Mouse (Mus musculus): Measurements from ENCODE around the gene CN725425.

The CN725425 gene

DNA sequence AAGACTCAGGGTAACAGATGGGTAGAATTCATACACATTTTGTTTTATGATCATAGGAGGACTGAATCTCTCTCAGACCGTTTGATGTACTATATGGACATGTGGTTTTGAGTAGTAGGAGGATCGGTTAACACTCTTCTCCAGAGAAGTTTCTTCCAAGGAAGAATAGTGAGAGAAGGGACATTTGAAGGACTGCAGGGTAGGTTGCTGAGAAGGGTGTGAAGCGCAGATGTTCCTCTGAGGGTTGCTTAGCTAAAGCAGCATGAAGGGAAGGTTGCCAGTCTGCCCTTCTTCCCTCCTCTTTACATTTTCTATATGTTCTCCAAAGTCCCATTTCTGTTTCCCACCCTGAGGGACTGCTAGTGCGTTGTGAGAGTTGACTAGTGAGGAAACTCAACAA, 28.0 kb upstream of the CN725425 start:
- Histone ChIP-seq H3K27me3 (ENCODE audit: insufficient read depth, low read length) (no peaks in the 10 kb centered on the region), H3K36me3 (ENCODE audit: insufficient read depth, low read length) (no peaks in the 10 kb centered on the region), H3K4me1 (replicated peaks; ENCODE audit: low read depth, low read length) (no peaks in the 10 kb centered on the region), H3K9me3 (ENCODE audit: low read length) (no peaks in the 10 kb centered on the region), H3K4me3 (replicated peaks; ENCODE audit: low read length) (no peak overlapping the region)
- TF ChIP-seq CTCF (conservative IDR thresholded peaks at IDR 0.05; ENCODE audit: low read length) (no peak), NANOG (IDR thresholded peaks at IDR 0.05; ENCODE audit: borderline replicate concordance, low read length) (no peak)

- H3K27me3 ChIP-seq (ENCODE audit: insufficient read depth, low read length) = no peaks in the 10 kb centered on the region
- H3K36me3 ChIP-seq (ENCODE audit: insufficient read depth, low read length) = no peaks in the 10 kb centered on the region
- no peaks in the 10 kb centered on the region for H3K4me1 ChIP-seq (replicated peaks; ENCODE audit: low read depth, low read length)
- H3K9me3 ChIP-seq (ENCODE audit: low read length) = no peaks in the 10 kb centered on the region
- H3K4me3 ChIP-seq (replicated peaks; ENCODE audit: low read length) = no peak overlapping the region
- TF ChIP-seq NANOG (IDR thresholded peaks at IDR 0.05; ENCODE audit: borderline replicate concordance, low read length) = no peak
Observed at GRCm38 (mm10) chr15:91172193-91172592, 27.1 kb upstream of the CN725425 start.

DNA sequence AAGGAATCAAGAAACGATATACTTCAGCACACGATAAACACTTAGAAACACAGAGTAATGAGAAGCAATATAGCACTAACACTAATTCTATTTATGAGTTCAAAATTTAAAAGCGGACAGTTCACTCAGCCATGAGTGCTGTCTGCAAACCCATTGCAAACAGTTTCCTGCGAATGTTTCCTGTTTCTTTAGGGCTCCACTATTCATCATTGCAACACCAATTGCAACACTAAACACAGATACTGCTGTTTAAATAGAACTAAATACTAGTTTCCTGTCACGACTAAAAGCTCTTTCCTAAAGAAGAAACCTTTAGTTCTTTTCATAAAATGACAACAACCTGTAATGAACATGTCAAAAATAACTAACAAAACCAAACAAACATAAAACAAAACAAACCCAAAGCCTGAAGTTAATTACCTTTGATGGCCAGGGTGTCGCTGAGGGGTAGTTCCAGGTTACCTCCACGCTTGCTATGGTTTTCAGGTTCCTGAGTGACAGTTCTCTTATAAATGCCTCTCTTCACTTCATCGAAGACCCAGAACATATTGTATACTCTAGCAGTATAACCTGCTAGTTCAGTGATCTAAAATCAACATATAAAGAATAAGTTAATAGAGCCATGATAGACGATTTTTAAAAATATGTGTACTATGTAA, 20.5 kb upstream of the CN725425 start:
- H3K4me3 ChIP-seq (replicated peaks; ENCODE audit: low read length) = no peak overlapping the region
- no peak for TF ChIP-seq CTCF (conservative IDR thresholded peaks at IDR 0.05; ENCODE audit: low read length)
- no peak for TF ChIP-seq POU5F1 (IDR thresholded peaks at IDR 0.05; ENCODE audit: borderline replicate concordance, low read length)
- TF ChIP-seq NANOG (IDR thresholded peaks at IDR 0.05; ENCODE audit: borderline replicate concordance, low read length) = no peak
- H3K27me3 ChIP-seq (ENCODE audit: insufficient read depth, low read length) = no peaks in the 10 kb centered on the region
- no peaks in the 10 kb centered on the region for H3K36me3 ChIP-seq (ENCODE audit: insufficient read depth, low read length)
- no peaks in the 10 kb centered on the region for H3K4me1 ChIP-seq (replicated peaks; ENCODE audit: low read depth, low read length)
- no peaks in the 10 kb centered on the region for H3K9me3 ChIP-seq (ENCODE audit: low read length)

DNA sequence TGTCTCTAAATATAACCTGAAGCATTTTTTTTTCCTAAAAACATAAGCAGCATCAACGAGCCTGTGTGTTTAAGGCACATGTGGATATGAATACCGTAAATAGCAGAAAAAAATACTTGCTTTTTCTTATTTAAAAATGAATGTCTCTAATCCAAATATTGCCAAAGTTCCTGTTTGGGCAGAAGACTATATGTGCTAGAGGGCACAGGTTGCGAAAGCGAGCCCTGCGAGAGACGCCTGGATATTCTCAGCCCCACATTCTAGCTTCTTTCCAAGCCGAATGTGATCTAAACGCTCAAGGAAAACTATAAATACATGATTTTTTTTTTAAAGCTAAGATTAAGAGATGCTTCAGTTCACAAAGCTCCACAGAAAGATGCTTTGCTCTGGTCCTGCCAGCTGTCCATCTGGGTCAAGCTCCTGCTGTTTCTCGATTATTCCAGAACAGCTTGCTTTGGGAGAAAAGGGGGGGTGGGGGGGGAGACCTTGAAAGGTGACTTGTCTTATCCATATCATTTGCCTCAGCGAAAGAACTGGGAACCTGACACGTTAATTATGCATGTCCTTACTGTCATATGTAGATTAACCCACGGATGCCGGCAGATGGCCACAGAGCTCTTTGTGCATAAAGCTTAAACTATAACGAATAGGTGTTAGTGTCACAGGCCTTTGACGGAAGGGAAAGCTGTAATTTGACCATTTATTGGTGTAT, 19.2 kb upstream of the CN725425 start:
- TF ChIP-seq CTCF (conservative IDR thresholded peaks at IDR 0.05; ENCODE audit: low read length) (no peak), POU5F1 (IDR thresholded peaks at IDR 0.05; ENCODE audit: borderline replicate concordance, low read length) (no peak), NANOG (IDR thresholded peaks at IDR 0.05; ENCODE audit: borderline replicate concordance, low read length) (no peak)
- no peaks in the 10 kb centered on the region for H3K27me3 ChIP-seq (ENCODE audit: insufficient read depth, low read length)
- H3K9me3 ChIP-seq (ENCODE audit: low read length) = no peaks in the 10 kb centered on the region
- no peak overlapping the region for H3K4me3 ChIP-seq (replicated peaks; ENCODE audit: low read length)
- H3K36me3 ChIP-seq (ENCODE audit: insufficient read depth, low read length) = no peaks in the 10 kb centered on the region
- no peaks in the 10 kb centered on the region for H3K4me1 ChIP-seq (replicated peaks; ENCODE audit: low read depth, low read length)

DNA sequence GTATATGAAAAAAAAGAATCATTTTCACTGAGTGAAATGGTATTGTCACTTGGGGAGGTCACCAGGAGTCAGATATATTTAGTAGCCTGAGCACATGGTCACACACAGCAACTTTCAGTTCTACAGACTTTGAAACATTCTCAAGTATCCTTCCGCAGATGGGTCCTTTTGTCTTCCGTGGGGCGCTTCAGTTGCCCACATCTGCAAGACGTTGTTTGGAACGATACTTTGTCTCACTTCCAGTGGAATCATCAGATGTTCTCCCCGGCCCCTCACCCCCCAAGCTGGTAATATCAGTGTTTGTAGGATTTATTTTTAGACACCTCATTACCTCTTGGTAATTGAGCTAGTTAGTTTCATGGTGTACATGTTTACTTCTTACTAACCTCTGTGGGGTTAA, 12.9 kb upstream of the CN725425 start:
- Histone ChIP-seq H3K27me3 (ENCODE audit: insufficient read depth, low read length) (peaks cover 6% of the 10 kb centered on the region), H3K4me3 (replicated peaks; ENCODE audit: low read length) (no peak overlapping the region), H3K36me3 (ENCODE audit: insufficient read depth, low read length) (no peaks in the 10 kb centered on the region), H3K9me3 (ENCODE audit: low read length) (no peaks in the 10 kb centered on the region), H3K4me1 (replicated peaks; ENCODE audit: low read depth, low read length) (peaks cover 3% of the 10 kb centered on the region)
- TF ChIP-seq NANOG (IDR thresholded peaks at IDR 0.05; ENCODE audit: borderline replicate concordance, low read length) = no peak
- TF ChIP-seq CTCF (conservative IDR thresholded peaks at IDR 0.05; ENCODE audit: low read length) = no peak
- TF ChIP-seq POU5F1 (IDR thresholded peaks at IDR 0.05; ENCODE audit: borderline replicate concordance, low read length) = no peak

- Histone ChIP-seq H3K27me3 (ENCODE audit: insufficient read depth, low read length) (peaks cover 8% of the 10 kb centered on the region), H3K36me3 (ENCODE audit: insufficient read depth, low read length) (no peaks in the 10 kb centered on the region)
- no peak for TF ChIP-seq NANOG (IDR thresholded peaks at IDR 0.05; ENCODE audit: borderline replicate concordance, low read length)
- no peak for TF ChIP-seq CTCF (conservative IDR thresholded peaks at IDR 0.05; ENCODE audit: low read length)
Observed at GRCm38 (mm10) chr15:91190026-91190425, 9.3 kb upstream of the CN725425 start.

GRCm38 (mm10) chr15:91190519-91191207, 8.6 kb upstream of the CN725425 start:
- H3K9me3 ChIP-seq (ENCODE audit: low read length) = no peaks in the 10 kb centered on the region
- peaks cover 7% of the 10 kb centered on the region for H3K4me1 ChIP-seq (replicated peaks; ENCODE audit: low read depth, low read length)
- H3K36me3 ChIP-seq (ENCODE audit: insufficient read depth, low read length) = no peaks in the 10 kb centered on the region
- H3K27me3 ChIP-seq (ENCODE audit: insufficient read depth, low read length) = peaks cover 8% of the 10 kb centered on the region
- TF ChIP-seq NANOG (IDR thresholded peaks at IDR 0.05; ENCODE audit: borderline replicate concordance, low read length) (no peak), POU5F1 (IDR thresholded peaks at IDR 0.05; ENCODE audit: borderline replicate concordance, low read length) (no peak), CTCF (conservative IDR thresholded peaks at IDR 0.05; ENCODE audit: low read length) (no peak)
- no peak overlapping the region for H3K4me3 ChIP-seq (replicated peaks; ENCODE audit: low read length)

More at GRCm38 (mm10) chr15:91190026-91190425, 9.3 kb upstream of the CN725425 start:
- peaks cover 7% of the 10 kb centered on the region for H3K4me1 ChIP-seq (replicated peaks; ENCODE audit: low read depth, low read length)
- H3K4me3 ChIP-seq (replicated peaks; ENCODE audit: low read length) = no peak overlapping the region
- H3K9me3 ChIP-seq (ENCODE audit: low read length) = no peaks in the 10 kb centered on the region

DNA sequence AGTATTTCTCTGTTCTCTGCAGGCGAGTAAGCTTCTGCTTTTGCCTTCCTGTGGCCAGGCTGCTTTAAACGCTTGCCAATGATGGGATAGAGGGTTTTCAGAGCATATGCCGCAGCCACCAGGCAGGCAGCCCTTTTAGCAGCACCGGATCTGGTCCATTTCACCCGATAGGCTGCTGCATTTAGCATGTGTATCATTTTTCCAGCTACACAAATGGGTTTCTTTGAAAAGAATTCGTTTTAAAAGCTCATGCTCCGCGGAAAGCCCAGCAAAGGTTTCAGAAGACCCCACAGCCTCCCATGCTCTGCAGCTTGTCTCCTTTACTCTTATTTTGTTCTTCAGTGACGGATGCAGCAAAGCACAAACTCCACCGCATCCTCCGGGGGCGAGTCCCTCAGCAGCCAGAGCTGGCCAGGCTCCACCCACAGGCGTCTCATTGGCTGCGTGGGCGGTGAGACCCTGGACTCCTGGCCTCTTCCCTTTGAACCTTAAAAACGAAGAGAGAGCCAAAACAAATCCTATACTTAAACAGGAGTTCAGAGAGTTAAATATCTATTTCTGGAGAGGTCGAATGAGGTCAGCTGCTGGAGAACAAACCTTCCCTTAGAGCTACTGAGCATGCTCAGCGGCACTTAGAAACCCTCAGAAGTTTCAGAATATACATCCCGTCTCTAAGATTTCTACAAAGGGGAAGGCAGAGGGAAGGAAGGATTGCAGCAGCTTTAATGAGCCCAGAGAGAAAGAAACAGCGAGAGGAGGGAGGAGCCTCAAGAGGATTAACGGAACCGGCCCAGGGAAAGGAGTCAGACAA, 7.7 kb upstream of the CN725425 start, which contains the start of gene Abcd2:
Gene Abcd2 (minus strand): TSS at position 388 of the 811 bp plus-strand sequence.
- H3K4me1 ChIP-seq (replicated peaks; ENCODE audit: low read depth, low read length) = peaks cover 7% of the 10 kb centered on the region
- peaks cover 8% of the 10 kb centered on the region for H3K27me3 ChIP-seq (ENCODE audit: insufficient read depth, low read length)
- peak within 1 kb of the TSS; percentile 54 for H3K4me3 ChIP-seq (replicated peaks; ENCODE audit: low read length)
- H3K36me3 ChIP-seq (ENCODE audit: insufficient read depth, low read length) = no peaks in the 10 kb centered on the region
- TF ChIP-seq NANOG (IDR thresholded peaks at IDR 0.05; ENCODE audit: borderline replicate concordance, low read length) (no peak), CTCF (conservative IDR thresholded peaks at IDR 0.05; ENCODE audit: low read length) (no peak), POU5F1 (IDR thresholded peaks at IDR 0.05; ENCODE audit: borderline replicate concordance, low read length) (no peak)
- H3K9me3 ChIP-seq (ENCODE audit: low read length) = no peaks in the 10 kb centered on the region
